Mouse (Mus musculus) ES-CJ7 (cell line): ENCODE measurements at regions not wholly inside any gene's neighbourhood (a gene's known extent, or its start where the extent isn't known, plus 50 kb on each side); places are given as distances from the start of the nearest gene placed in this dataset.

Experiments used
- DNase-seq: peaks from one replicate; pipeline ENCODE4 v3.0.0; 2011; ENCODE audit warnings: low read depth, low spot score

GRCm38 (mm10) chr12:60074142-60074541, 854.6 kb upstream of the Fbxo33 start:
- peak; percentile 65 for DNase-seq
